Comparison of ENCODE assay signal across 8 mouse cellular contexts in genomic region chr9:107667219-107667618, GRCm38 (mm10). TPM values are rescaled to one million over a fixed set of nuclear protein-coding genes. Genes with fewer than 3 reads are reported as not detected.
DNase-seq lines count a peak whose midpoint lies in the region; ATAC-seq and TF ChIP-seq lines count a peak whose summit lies in the region.

No protein-coding gene starts in this region.

- H3K79me2 ChIP-seq in heart, adult 2 months (replicated peaks; ENCODE audit: control insufficient read depth, insufficient read depth, low read length), result no peaks in the 10 kb centered on the region; the same call in 1 of the 2 replicates

- H3K4me2 ChIP-seq in lung, embryonic 15.5 days, result peak overlapping the region; percentile 95

- H3K27me3 ChIP-seq in heart, adult 2 months (ENCODE audit: control insufficient read depth, insufficient read depth, low read length), result no peaks in the 10 kb centered on the region
- H3K27me3 ChIP-seq in lung, embryonic 15.5 days, result peaks cover 36% of the 10 kb centered on the region

- H3K9ac ChIP-seq in heart, adult 2 months (ENCODE audit: low read depth, low read length), result peak overlapping the region; percentile 79
- H3K9ac ChIP-seq in lung, embryonic 15.5 days, result peak overlapping the region; percentile 48; the same call in 1 of the 2 replicates

- TF ChIP-seq CTCF in heart, adult 2 months (IDR thresholded peaks at IDR 0.05), result no peak

- TF ChIP-seq POLR2A in heart, adult 2 months (IDR thresholded peaks at IDR 0.05; ENCODE audit: insufficient read depth, low read depth, low read length), result peak; percentile 93

- peak; percentile 88 for ATAC-seq in lung, embryonic 15.5 days (ENCODE audit: borderline replicate concordance, extremely low read depth, low FRiP score, low TSS enrichment)

- intact Hi-C loops in heart, adult 2 months (cut with DNase I), result no loop called here

- no peaks in the 10 kb centered on the region for H3K9me3 ChIP-seq in lung, embryonic 15.5 days

- DNase-seq in adrenal gland, postnatal 25 days, result peak; percentile 37
- DNase-seq in adrenal gland, postnatal 4 days (ENCODE audit: low spot score in 2 of 2), result no peak
- DNase-seq in embryo, embryonic 11 days, result peak; percentile 87
- peak; percentile 81 to 82 for DNase-seq in heart, adult 2 months
- DNase-seq in kidney, adult 18-20 months, result peak; percentile 67
- peak; percentile 62 to 66 for DNase-seq in right cerebral cortex, postnatal 10 days (ENCODE audit: low spot score in 2 of 2)
- DNase-seq in cerebellum, postnatal 36 days, result no peak

- 2% methylated on average over 24 of the region's 24 CpGs for WGBS in heart, adult 2 months
- under 1% methylated on average over 24 of the region's 24 CpGs for WGBS in lung, embryonic 15.5 days

- H3K27ac ChIP-seq in heart, adult 2 months, result peak overlapping the region; percentile 85
- H3K27ac ChIP-seq in lung, embryonic 15.5 days, result no peak overlapping the region

- H3K4me1 ChIP-seq in heart, adult 2 months (ENCODE audit: control insufficient read depth, insufficient read depth, low read length), result peaks cover 14% of the 10 kb centered on the region; the same call in 1 of the 2 replicates
- H3K4me1 ChIP-seq in lung, embryonic 15.5 days, result peaks cover 24% of the 10 kb centered on the region

- H3K4me3 ChIP-seq in heart, adult 2 months, result peak overlapping the region; percentile 57
- H3K4me3 ChIP-seq in lung, embryonic 15.5 days, result peak overlapping the region; percentile 44

- H3K36me3 ChIP-seq in heart, adult 2 months (ENCODE audit: control insufficient read depth, insufficient read depth, low read length), result no peaks in the 10 kb centered on the region
- no peaks in the 10 kb centered on the region for H3K36me3 ChIP-seq in lung, embryonic 15.5 days

- peak; percentile 54; the same call in 1 of the 2 replicates for TF ChIP-seq EP300 in heart, adult 2 months (IDR thresholded peaks at IDR 0.05; ENCODE audit: insufficient read depth, low read depth, low read length)

RNA-seq across cellular contexts. Expression of gene Slc38a3, which starts 2.1 kb away (rescaled TPM):
- total RNA-seq in adrenal gland, postnatal 25 days (2021), result 0.39 and 8.5 TPM in 2 replicates
- 10 to 100 TPM; 10.1 to 37.4 TPM for total RNA-seq in adrenal gland, postnatal 4 days (2021)
- total RNA-seq in heart, adult 2 months (2021), result 10 to 100 TPM; 71.5 to 88.3 TPM
- polyA plus RNA-seq in heart, adult 2 months (2012; rRNA removed), result 162 and 314 TPM in 2 replicates
- 3.9 and 4.1 TPM in 2 replicates for polyA plus RNA-seq in lung, embryonic 15.5 days (2015; fragmentation: Nextera tagmentation; extraction: Ambion mirVana)

RNA-seq across cellular contexts. Expression of gene Gnat1, which starts 12.3 kb away (rescaled TPM):
- total RNA-seq in adrenal gland, postnatal 25 days (2021), result not detected in 2 replicates
- 1 to 10 TPM in 1 of 2 experiments, under 1 TPM in 1; 0.73 to 1.6 TPM for total RNA-seq in adrenal gland, postnatal 4 days (2021)
- not detected for total RNA-seq in heart, adult 2 months (2021)
- polyA plus RNA-seq in heart, adult 2 months (2012; rRNA removed), result not detected in 2 replicates
- polyA plus RNA-seq in lung, embryonic 15.5 days (2015; fragmentation: Nextera tagmentation; extraction: Ambion mirVana), result 0.54 and 0.93 TPM in 2 replicates

RNA-seq across cellular contexts. Expression of gene Gnai2, which starts 32.1 kb away (rescaled TPM):
- 202 and 238 TPM in 2 replicates for total RNA-seq in adrenal gland, postnatal 25 days (2021)
- total RNA-seq in adrenal gland, postnatal 4 days (2021), result 100 to 1,000 TPM; 345 to 390 TPM
- total RNA-seq in heart, adult 2 months (2021), result 100 to 1,000 TPM; 243 to 250 TPM
- polyA plus RNA-seq in heart, adult 2 months (2012; rRNA removed), result 311 and 386 TPM in 2 replicates
- 469 and 478 TPM in 2 replicates for polyA plus RNA-seq in lung, embryonic 15.5 days (2015; fragmentation: Nextera tagmentation; extraction: Ambion mirVana)

RNA-seq across cellular contexts. Expression of gene Sema3f, which starts 43.1 kb away (rescaled TPM):
- 23.1 and 23.6 TPM in 2 replicates for total RNA-seq in adrenal gland, postnatal 25 days (2021)
- total RNA-seq in adrenal gland, postnatal 4 days (2021), result 10 to 100 TPM; 28.9 to 32.8 TPM
- total RNA-seq in heart, adult 2 months (2021), result 10 to 100 TPM; 13.4 to 16.8 TPM
- 29.1 and 31.8 TPM in 2 replicates for polyA plus RNA-seq in heart, adult 2 months (2012; rRNA removed)
- polyA plus RNA-seq in lung, embryonic 15.5 days (2015; fragmentation: Nextera tagmentation; extraction: Ambion mirVana), result 12.3 and 13.7 TPM in 2 replicates

RNA-seq across cellular contexts. Expression of gene Sema3b, which starts 58.2 kb away (rescaled TPM):
- total RNA-seq in adrenal gland, postnatal 25 days (2021), result 5.1 and 8.4 TPM in 2 replicates
- 10 to 100 TPM; 16.9 to 19.4 TPM for total RNA-seq in adrenal gland, postnatal 4 days (2021)
- total RNA-seq in heart, adult 2 months (2021), result 10 to 100 TPM; 19.9 to 24.2 TPM
- polyA plus RNA-seq in heart, adult 2 months (2012; rRNA removed), result 33.7 and 39.1 TPM in 2 replicates
- 8.2 and 9.1 TPM in 2 replicates for polyA plus RNA-seq in lung, embryonic 15.5 days (2015; fragmentation: Nextera tagmentation; extraction: Ambion mirVana)

Comparison
In these comparisons a context has a peak if more than half of its experiments do, and no peak if none do; other contexts are left out.
1. DNase-seq: peak in adrenal gland, postnatal 25 days (single experiment), embryo, embryonic 11 days (single experiment), heart, adult 2 months (2 of 2), kidney, adult 18-20 months (single experiment) and right cerebral cortex, postnatal 10 days (2 of 2); none in adrenal gland, postnatal 4 days (0 of 2) and cerebellum, postnatal 36 days (0 of 2).